Mouse (Mus musculus): Measurements from ENCODE around the gene Lmcd1.

GRCm38 (mm10) chr6:112287671-112288070 lies 14.1 kb downstream of the Lmcd1 start:
- TF ChIP-seq CTCF (conservative IDR thresholded peaks at IDR 0.05 in 1 of 2, IDR thresholded peaks at IDR 0.05 in 1 of 2; ENCODE audit: low read depth in 2 of 2, low read length in 2 of 2): no peak
- TF ChIP-seq EP300 (IDR thresholded peaks at IDR 0.05; ENCODE audit: low read length): no peak
